Mouse (Mus musculus): ENCODE results near the gene Prkaa1.

DNA sequence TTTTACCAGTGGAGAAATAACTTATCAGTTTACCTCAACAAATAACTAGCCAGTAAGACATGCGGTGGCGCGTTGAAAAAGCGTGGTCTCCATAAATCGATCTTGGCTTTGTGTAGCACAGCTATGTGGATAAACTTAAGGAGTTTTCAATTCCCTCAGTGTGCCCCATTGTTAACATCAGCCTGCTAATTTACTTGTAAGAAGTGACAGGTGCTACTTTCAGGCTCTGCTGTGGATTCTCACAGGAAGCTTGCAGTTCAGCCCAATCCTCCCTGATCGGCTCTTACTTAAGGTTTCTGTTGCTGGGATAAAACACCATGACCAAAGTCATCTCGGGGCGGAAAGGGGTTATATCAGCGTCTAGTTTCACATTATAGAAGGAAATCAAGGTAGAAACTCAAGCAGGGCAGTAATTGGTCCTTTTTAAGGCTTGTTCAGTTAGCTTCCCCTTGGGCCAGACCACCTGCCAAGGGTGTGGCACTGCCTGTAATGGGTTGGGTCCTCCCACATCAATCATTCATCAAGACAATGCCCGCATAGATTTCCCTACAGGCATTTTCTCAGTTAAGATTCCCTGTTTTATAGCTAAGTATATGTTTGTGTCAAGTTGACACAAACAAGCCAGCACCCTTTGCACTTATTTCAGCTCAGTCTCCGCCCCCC lies 41.1 kb downstream of the Prkaa1 start:
- no peak for TF ChIP-seq CTCF (IDR thresholded peaks at IDR 0.05; ENCODE audit: borderline replicate concordance, insufficient read depth, low read depth, low read length)
- no peak for TF ChIP-seq POLR2A (IDR thresholded peaks at IDR 0.05; ENCODE audit: borderline replicate concordance, insufficient read depth, low read length)
